Mouse (Mus musculus): ENCODE data around the gene Cby3. TPM values are rescaled to one million over a fixed set of nuclear protein-coding genes. Genes with fewer than 3 reads are reported as not detected.

Gene Cby3
- polyA plus RNA-seq, 1 experiment from 2014 or later = 0.45 TPM

GRCm38 (mm10) chr11:50379023-50379752, 24.9 kb downstream of the Cby3 start:
- Histone ChIP-seq H3K4me2 (ENCODE audit: low read depth, low read length) (peak overlapping the region; percentile 90), H3K4me1 (replicated peaks; ENCODE audit: control insufficient read depth, insufficient read depth, low read length) (peaks cover 17% of the 10 kb centered on the region), H3K4me3 (ENCODE audit: low read length) (peak overlapping the region; percentile 100), H3K9me3 (ENCODE audit: control insufficient read depth, low read length) (no peaks in the 10 kb centered on the region), H3K27me3 (ENCODE audit: control insufficient read depth, insufficient read depth, low read depth, low read length) (no peaks in the 10 kb centered on the region), H3K36me3 (ENCODE audit: control insufficient read depth, insufficient read depth, low read length) (peaks cover 15% of the 10 kb centered on the region), H3K27ac (ENCODE audit: low read length) (peak overlapping the region; percentile 100; the same call in 1 of the 2 replicates), H3K9ac (ENCODE audit: low read length) (peak overlapping the region; percentile 99)
- ATAC-seq (ENCODE audit: low read depth) = no peak
- 36% methylated on average over 12 of the region's 12 CpGs for WGBS

- Histone ChIP-seq H3K9me3 (ENCODE audit: control insufficient read depth, low read length) (no peaks in the 10 kb centered on the region), H3K4me2 (ENCODE audit: low read depth, low read length) (peak overlapping the region; percentile 54), H3K4me3 (ENCODE audit: low read length) (peak overlapping the region; percentile 32), H3K27ac (ENCODE audit: low read length) (no peak overlapping the region), H3K36me3 (ENCODE audit: control insufficient read depth, insufficient read depth, low read length) (peaks cover 25% of the 10 kb centered on the region), H3K9ac (ENCODE audit: low read length) (no peak overlapping the region), H3K4me1 (replicated peaks; ENCODE audit: control insufficient read depth, insufficient read depth, low read length) (peaks cover 14% of the 10 kb centered on the region), H3K27me3 (ENCODE audit: control insufficient read depth, insufficient read depth, low read depth, low read length) (no peaks in the 10 kb centered on the region)
- ATAC-seq (ENCODE audit: low read depth) = no peak
- WGBS = 16% methylated on average over 4 of the region's 4 CpGs
Observed at GRCm38 (mm10) chr11:50381311-50381710, 27.0 kb downstream of the Cby3 start.

GRCm38 (mm10) chr11:50387167-50387679, 33.0 kb downstream of the Cby3 start:
- no peak overlapping the region for H3K4me3 ChIP-seq (ENCODE audit: low read length)
- no peaks in the 10 kb centered on the region for H3K27me3 ChIP-seq (ENCODE audit: control insufficient read depth, insufficient read depth, low read depth, low read length)
- H3K4me1 ChIP-seq (replicated peaks; ENCODE audit: control insufficient read depth, insufficient read depth, low read length) = no peaks in the 10 kb centered on the region
- 68% methylated on average over 3 of the region's 3 CpGs for WGBS
- ATAC-seq (ENCODE audit: low read depth) = no peak
- H3K36me3 ChIP-seq (ENCODE audit: control insufficient read depth, insufficient read depth, low read length) = peaks cover 36% of the 10 kb centered on the region
- no peak overlapping the region for H3K27ac ChIP-seq (ENCODE audit: low read length)
- H3K9me3 ChIP-seq (ENCODE audit: control insufficient read depth, low read length) = no peaks in the 10 kb centered on the region
- H3K4me2 ChIP-seq (ENCODE audit: low read depth, low read length) = no peak overlapping the region
- no peak overlapping the region for H3K9ac ChIP-seq (ENCODE audit: low read length)

- Histone ChIP-seq H3K9me3 (ENCODE audit: control insufficient read depth, low read length) (no peaks in the 10 kb centered on the region), H3K27ac (ENCODE audit: low read length) (no peak overlapping the region), H3K9ac (ENCODE audit: low read length) (no peak overlapping the region), H3K27me3 (ENCODE audit: control insufficient read depth, insufficient read depth, low read depth, low read length) (no peaks in the 10 kb centered on the region), H3K4me3 (ENCODE audit: low read length) (no peak overlapping the region), H3K36me3 (ENCODE audit: control insufficient read depth, insufficient read depth, low read length) (peaks cover 32% of the 10 kb centered on the region), H3K4me2 (ENCODE audit: low read depth, low read length) (no peak overlapping the region), H3K4me1 (replicated peaks; ENCODE audit: control insufficient read depth, insufficient read depth, low read length) (no peaks in the 10 kb centered on the region)
- no peak for ATAC-seq (ENCODE audit: low read depth)
- WGBS = 81% methylated on average over 4 of the region's 4 CpGs
Observed at GRCm38 (mm10) chr11:50387697-50388096, 33.4 kb downstream of the Cby3 start.

- ATAC-seq (ENCODE audit: low read depth) = no peak
Observed at GRCm38 (mm10) chr11:50388217-50388929, 34.1 kb downstream of the Cby3 start.

GRCm38 (mm10) chr11:50389011-50389410, 34.7 kb downstream of the Cby3 start:
- Histone ChIP-seq H3K36me3 (ENCODE audit: control insufficient read depth, insufficient read depth, low read length) (peaks cover 28% of the 10 kb centered on the region), H3K9me3 (ENCODE audit: control insufficient read depth, low read length) (no peaks in the 10 kb centered on the region), H3K27ac (ENCODE audit: low read length) (no peak overlapping the region), H3K9ac (ENCODE audit: low read length) (no peak overlapping the region), H3K27me3 (ENCODE audit: control insufficient read depth, insufficient read depth, low read depth, low read length) (no peaks in the 10 kb centered on the region), H3K4me2 (ENCODE audit: low read depth, low read length) (no peak overlapping the region), H3K4me3 (ENCODE audit: low read length) (no peak overlapping the region), H3K4me1 (replicated peaks; ENCODE audit: control insufficient read depth, insufficient read depth, low read length) (no peaks in the 10 kb centered on the region)
- WGBS = 61% methylated on average over 3 of the region's 3 CpGs
- no peak for ATAC-seq (ENCODE audit: low read depth)

More at GRCm38 (mm10) chr11:50388217-50388929, 34.1 kb downstream of the Cby3 start:
- H3K36me3 ChIP-seq (ENCODE audit: control insufficient read depth, insufficient read depth, low read length) = peaks cover 28% of the 10 kb centered on the region
- no peak overlapping the region for H3K27ac ChIP-seq (ENCODE audit: low read length)
- 94% methylated on average over 3 of the region's 3 CpGs for WGBS
- no peaks in the 10 kb centered on the region for H3K4me1 ChIP-seq (replicated peaks; ENCODE audit: control insufficient read depth, insufficient read depth, low read length)
- no peaks in the 10 kb centered on the region for H3K9me3 ChIP-seq (ENCODE audit: control insufficient read depth, low read length)
- no peaks in the 10 kb centered on the region for H3K27me3 ChIP-seq (ENCODE audit: control insufficient read depth, insufficient read depth, low read depth, low read length)
- no peak overlapping the region for H3K4me3 ChIP-seq (ENCODE audit: low read length)
- H3K4me2 ChIP-seq (ENCODE audit: low read depth, low read length) = no peak overlapping the region
- no peak overlapping the region for H3K9ac ChIP-seq (ENCODE audit: low read length)

GRCm38 (mm10) chr11:50389616-50390015, 35.4 kb downstream of the Cby3 start:
- no peak for ATAC-seq (ENCODE audit: low read depth)
- H3K27ac ChIP-seq (ENCODE audit: low read length) = no peak overlapping the region
- peaks cover 25% of the 10 kb centered on the region for H3K36me3 ChIP-seq (ENCODE audit: control insufficient read depth, insufficient read depth, low read length)
- H3K9me3 ChIP-seq (ENCODE audit: control insufficient read depth, low read length) = no peaks in the 10 kb centered on the region
- no peak overlapping the region for H3K9ac ChIP-seq (ENCODE audit: low read length)
- no peak overlapping the region for H3K4me2 ChIP-seq (ENCODE audit: low read depth, low read length)
- H3K4me1 ChIP-seq (replicated peaks; ENCODE audit: control insufficient read depth, insufficient read depth, low read length) = no peaks in the 10 kb centered on the region
- H3K27me3 ChIP-seq (ENCODE audit: control insufficient read depth, insufficient read depth, low read depth, low read length) = no peaks in the 10 kb centered on the region
- H3K4me3 ChIP-seq (ENCODE audit: low read length) = no peak overlapping the region
- 48% methylated on average over 5 of the region's 5 CpGs for WGBS

GRCm38 (mm10) chr11:50391272-50391960, 37.2 kb downstream of the Cby3 start:
- H3K9me3 ChIP-seq (ENCODE audit: control insufficient read depth, low read length) = no peaks in the 10 kb centered on the region
- H3K27me3 ChIP-seq (ENCODE audit: control insufficient read depth, insufficient read depth, low read depth, low read length) = no peaks in the 10 kb centered on the region
- no peak overlapping the region for H3K9ac ChIP-seq (ENCODE audit: low read length)
- H3K4me1 ChIP-seq (replicated peaks; ENCODE audit: control insufficient read depth, insufficient read depth, low read length) = no peaks in the 10 kb centered on the region
- no peak for ATAC-seq (ENCODE audit: low read depth)
- peaks cover 20% of the 10 kb centered on the region for H3K36me3 ChIP-seq (ENCODE audit: control insufficient read depth, insufficient read depth, low read length)
- no peak overlapping the region for H3K27ac ChIP-seq (ENCODE audit: low read length)
- H3K4me3 ChIP-seq (ENCODE audit: low read length) = no peak overlapping the region
- no peak overlapping the region for H3K4me2 ChIP-seq (ENCODE audit: low read depth, low read length)
- 77% methylated on average over 4 of the region's 4 CpGs for WGBS

GRCm38 (mm10) chr11:50393306-50393705, 39.0 kb downstream of the Cby3 start:
- 66% methylated on average over 6 of the region's 6 CpGs for WGBS
- H3K4me1 ChIP-seq (replicated peaks; ENCODE audit: control insufficient read depth, insufficient read depth, low read length) = no peaks in the 10 kb centered on the region
- ATAC-seq (ENCODE audit: low read depth) = no peak
- no peaks in the 10 kb centered on the region for H3K9me3 ChIP-seq (ENCODE audit: control insufficient read depth, low read length)
- no peak overlapping the region for H3K9ac ChIP-seq (ENCODE audit: low read length)
- no peak overlapping the region for H3K27ac ChIP-seq (ENCODE audit: low read length)
- H3K4me3 ChIP-seq (ENCODE audit: low read length) = no peak overlapping the region
- no peaks in the 10 kb centered on the region for H3K27me3 ChIP-seq (ENCODE audit: control insufficient read depth, insufficient read depth, low read depth, low read length)
- no peak overlapping the region for H3K4me2 ChIP-seq (ENCODE audit: low read depth, low read length)
- H3K36me3 ChIP-seq (ENCODE audit: control insufficient read depth, insufficient read depth, low read length) = peaks cover 5% of the 10 kb centered on the region; the same call in 1 of the 2 replicates

Data from lung, embryonic 16.5 days (tissue).